Mouse (Mus musculus): ENCODE measurements at regions not wholly inside any gene's neighbourhood (a gene's known extent, or its start where the extent isn't known, plus 50 kb on each side); places are given as distances from the start of the nearest gene placed in this dataset.

DNA sequence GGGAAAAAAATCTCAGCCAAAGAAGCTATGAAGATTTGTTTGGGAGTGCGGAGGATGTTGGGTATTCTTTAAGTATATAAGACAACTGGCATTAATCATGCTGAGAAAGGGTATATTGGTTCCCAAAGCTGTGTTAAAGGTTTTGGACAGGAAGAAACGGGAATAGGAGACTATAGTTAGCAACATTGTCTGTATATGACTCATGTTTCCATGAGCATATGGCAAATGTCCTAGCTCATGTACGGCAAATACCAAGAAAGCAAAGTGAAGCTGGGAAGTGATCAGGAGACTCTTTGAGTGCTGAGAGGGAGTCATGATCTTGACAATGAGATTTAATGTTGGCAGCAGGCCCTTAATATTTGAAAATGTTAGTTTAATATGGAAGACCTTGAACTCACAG, 401.8 kb downstream of the Btg1 start:
- Histone ChIP-seq H3K4me2 (no peak overlapping the region), H3K9me3 (replicated peaks) (no peaks in the 10 kb centered on the region), H3K27me3 (no peaks in the 10 kb centered on the region), H3K4me3 (replicated peaks) (no peak overlapping the region), H3K9ac (no peak overlapping the region), H3K4me1 (replicated peaks) (no peaks in the 10 kb centered on the region), H3K36me3 (replicated peaks) (no peaks in the 10 kb centered on the region), H3K27ac (replicated peaks) (no peak overlapping the region)
- ATAC-seq (ENCODE audit: insufficient read depth) = no peak
- WGBS (ENCODE audit: insufficient replicate concordance) = 59% methylated on average over 3 of the region's 3 CpGs

DNA sequence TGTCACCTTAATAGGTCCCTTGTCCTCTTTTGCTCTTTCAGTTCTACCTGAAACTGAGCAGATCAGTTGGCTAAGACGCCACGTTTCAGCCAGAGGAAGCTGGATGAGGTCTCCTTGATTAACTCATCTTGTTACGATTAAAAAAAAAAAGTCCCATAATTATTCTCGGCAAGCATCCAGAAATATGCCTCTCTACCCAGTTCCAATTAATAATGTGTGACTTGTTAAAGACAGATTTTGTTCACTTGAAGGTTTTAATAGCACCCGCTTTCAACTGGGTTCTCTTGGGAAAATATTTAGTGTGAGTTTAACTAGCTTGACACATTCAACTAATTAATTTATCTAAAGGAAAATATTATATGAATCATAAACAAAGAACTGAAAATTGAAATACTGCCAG, 412.0 kb downstream of the Btg1 start:
- H3K36me3 ChIP-seq (replicated peaks) = no peaks in the 10 kb centered on the region
- no peak for ATAC-seq (ENCODE audit: insufficient read depth)
- no peak overlapping the region for H3K4me3 ChIP-seq (replicated peaks)
- no peak overlapping the region for H3K9ac ChIP-seq
- no peak overlapping the region for H3K4me2 ChIP-seq
- no peak overlapping the region for H3K27ac ChIP-seq (replicated peaks)
- no peaks in the 10 kb centered on the region for H3K4me1 ChIP-seq (replicated peaks)
- no peaks in the 10 kb centered on the region for H3K27me3 ChIP-seq
- no peaks in the 10 kb centered on the region for H3K9me3 ChIP-seq (replicated peaks)
- 71% methylated on average over 5 of the region's 5 CpGs for WGBS (ENCODE audit: insufficient replicate concordance)

DNA sequence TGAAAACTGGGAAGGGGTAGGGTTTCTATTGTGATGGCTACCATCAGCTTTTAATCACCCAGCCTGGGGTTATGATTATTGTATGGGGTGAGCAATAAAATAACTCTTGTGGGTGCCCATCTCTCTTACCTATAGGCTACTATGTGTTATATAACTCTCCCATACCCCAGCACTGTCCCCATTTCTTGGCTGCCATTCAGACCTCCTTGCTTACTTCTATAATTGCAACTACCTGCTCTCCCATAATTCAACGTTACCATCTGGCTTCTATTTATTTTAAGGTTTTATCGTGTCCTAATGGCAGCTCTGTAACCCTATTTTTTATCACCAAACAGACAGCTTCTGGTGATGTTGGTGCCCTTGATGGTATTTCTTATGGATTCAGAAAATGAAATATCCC, 414.2 kb downstream of the Btg1 start:
- Histone ChIP-seq H3K9ac (no peak overlapping the region), H3K4me2 (no peak overlapping the region), H3K36me3 (replicated peaks) (no peaks in the 10 kb centered on the region), H3K4me3 (replicated peaks) (no peak overlapping the region), H3K27me3 (no peaks in the 10 kb centered on the region), H3K9me3 (replicated peaks) (no peaks in the 10 kb centered on the region), H3K27ac (replicated peaks) (no peak overlapping the region), H3K4me1 (replicated peaks) (no peaks in the 10 kb centered on the region)
- WGBS (ENCODE audit: insufficient replicate concordance) = 72% methylated on average over 2 of the region's 2 CpGs
- no peak for ATAC-seq (ENCODE audit: insufficient read depth)

DNA sequence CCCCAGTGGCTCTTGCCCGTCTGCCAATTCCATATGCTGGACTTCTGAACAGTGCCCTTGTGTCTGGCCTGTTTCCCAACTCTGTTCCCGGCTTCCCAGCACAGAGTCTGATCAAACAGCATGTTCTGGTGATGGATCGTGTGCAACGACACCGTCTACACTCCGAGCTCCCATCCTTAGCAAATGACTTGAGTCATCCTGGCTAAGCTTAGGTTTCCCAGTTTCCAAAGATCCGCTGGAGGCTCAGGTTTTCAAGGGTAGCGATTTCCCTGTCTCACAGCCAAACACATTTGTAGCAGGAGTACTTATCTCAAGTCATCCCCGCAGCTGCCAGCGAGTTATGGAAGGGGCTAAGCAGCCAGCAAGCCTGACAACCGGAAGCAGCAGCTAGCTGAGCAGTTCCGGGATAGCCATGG, 418.6 kb downstream of the Btg1 start:
- Histone ChIP-seq H3K27ac (replicated peaks) (no peak overlapping the region), H3K9me3 (replicated peaks) (no peaks in the 10 kb centered on the region), H3K9ac (no peak overlapping the region), H3K4me2 (no peak overlapping the region), H3K27me3 (no peaks in the 10 kb centered on the region), H3K4me1 (replicated peaks) (no peaks in the 10 kb centered on the region), H3K4me3 (replicated peaks) (no peak overlapping the region), H3K36me3 (replicated peaks) (no peaks in the 10 kb centered on the region)
- no peak for ATAC-seq (ENCODE audit: insufficient read depth)
- 58% methylated on average over 12 of the region's 12 CpGs for WGBS (ENCODE audit: insufficient replicate concordance)

DNA sequence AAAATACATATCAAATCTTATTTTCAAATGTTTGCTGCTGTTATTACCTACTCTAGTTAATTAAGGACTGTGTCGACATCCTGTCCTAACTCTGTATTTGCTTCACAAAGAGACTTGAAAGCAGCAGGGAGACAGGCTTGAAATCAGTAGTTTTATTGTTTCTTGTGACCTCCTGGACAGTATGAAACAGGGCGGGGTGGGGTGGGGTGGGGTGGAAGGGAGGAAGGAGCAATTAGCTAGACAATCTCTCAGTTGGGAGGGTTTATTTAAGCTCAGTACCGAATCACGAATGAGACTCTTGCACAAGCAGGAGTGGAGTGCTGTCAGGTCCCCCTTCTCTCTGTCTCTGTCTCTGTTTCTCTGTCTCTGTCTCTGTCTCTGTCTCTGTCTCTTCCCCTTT, 421.2 kb downstream of the Btg1 start:
- Histone ChIP-seq H3K4me1 (replicated peaks) (no peaks in the 10 kb centered on the region), H3K27ac (replicated peaks) (no peak overlapping the region), H3K9me3 (replicated peaks) (no peaks in the 10 kb centered on the region), H3K9ac (no peak overlapping the region), H3K27me3 (no peaks in the 10 kb centered on the region), H3K36me3 (replicated peaks) (no peaks in the 10 kb centered on the region), H3K4me3 (replicated peaks) (no peak overlapping the region), H3K4me2 (no peak overlapping the region)
- ATAC-seq (ENCODE audit: insufficient read depth) = no peak
- 44% methylated on average over 4 of the region's 4 CpGs for WGBS (ENCODE audit: insufficient replicate concordance)

DNA sequence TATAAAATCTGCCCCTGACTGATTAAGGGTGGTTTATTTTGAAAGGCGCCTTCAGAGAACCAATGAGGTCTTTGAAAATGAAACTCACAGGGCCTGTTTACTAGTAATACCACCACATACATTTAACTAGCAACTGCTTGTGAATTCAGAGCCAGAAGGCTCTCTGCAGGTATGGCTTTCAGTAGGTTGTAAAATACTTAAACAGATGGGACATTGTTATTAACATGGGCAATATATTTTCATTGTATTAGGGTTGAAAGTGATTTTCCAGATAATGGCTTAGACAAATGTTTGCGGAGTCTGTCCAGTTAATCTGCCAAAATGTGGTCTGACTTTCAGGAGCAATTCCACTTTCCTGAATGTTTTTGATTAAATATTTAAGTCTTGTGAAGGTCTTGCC, 430.8 kb downstream of the Btg1 start:
- no peaks in the 10 kb centered on the region for H3K4me1 ChIP-seq (replicated peaks)
- no peak for ATAC-seq (ENCODE audit: insufficient read depth)
- H3K36me3 ChIP-seq (replicated peaks) = no peaks in the 10 kb centered on the region
- no peak overlapping the region for H3K4me3 ChIP-seq (replicated peaks)
- 68% methylated on average over 2 of the region's 2 CpGs for WGBS (ENCODE audit: insufficient replicate concordance)
- H3K27ac ChIP-seq (replicated peaks) = no peak overlapping the region
- H3K9me3 ChIP-seq (replicated peaks) = no peaks in the 10 kb centered on the region
- H3K9ac ChIP-seq = no peak overlapping the region
- H3K4me2 ChIP-seq = no peak overlapping the region
- H3K27me3 ChIP-seq = no peaks in the 10 kb centered on the region

DNA sequence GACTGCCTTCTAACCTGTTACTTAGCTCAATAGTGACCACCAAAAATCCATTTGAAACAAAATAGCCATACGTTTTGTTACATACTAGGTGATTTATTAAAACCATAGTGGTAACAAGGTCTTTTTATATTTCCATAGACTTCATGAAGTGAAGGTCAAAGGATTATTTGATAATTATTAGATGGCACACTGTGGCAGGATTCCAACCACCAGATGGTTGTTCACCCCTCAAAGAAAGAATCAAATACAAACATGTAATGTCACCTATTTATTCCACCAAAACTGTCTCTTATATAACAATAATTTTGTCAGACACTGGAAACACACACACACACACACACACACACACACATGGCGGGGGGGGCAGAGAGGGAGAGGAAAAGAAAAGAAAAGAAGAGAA, 431.2 kb downstream of the Btg1 start:
- H3K4me1 ChIP-seq (replicated peaks) = no peaks in the 10 kb centered on the region
- no peaks in the 10 kb centered on the region for H3K36me3 ChIP-seq (replicated peaks)
- 51% methylated on average over 2 of the region's 2 CpGs for WGBS (ENCODE audit: insufficient replicate concordance)
- H3K27me3 ChIP-seq = no peaks in the 10 kb centered on the region
- no peak overlapping the region for H3K4me2 ChIP-seq
- no peak for ATAC-seq (ENCODE audit: insufficient read depth)
- no peak overlapping the region for H3K4me3 ChIP-seq (replicated peaks)
- no peaks in the 10 kb centered on the region for H3K9me3 ChIP-seq (replicated peaks)
- no peak overlapping the region for H3K9ac ChIP-seq
- H3K27ac ChIP-seq (replicated peaks) = no peak overlapping the region

DNA sequence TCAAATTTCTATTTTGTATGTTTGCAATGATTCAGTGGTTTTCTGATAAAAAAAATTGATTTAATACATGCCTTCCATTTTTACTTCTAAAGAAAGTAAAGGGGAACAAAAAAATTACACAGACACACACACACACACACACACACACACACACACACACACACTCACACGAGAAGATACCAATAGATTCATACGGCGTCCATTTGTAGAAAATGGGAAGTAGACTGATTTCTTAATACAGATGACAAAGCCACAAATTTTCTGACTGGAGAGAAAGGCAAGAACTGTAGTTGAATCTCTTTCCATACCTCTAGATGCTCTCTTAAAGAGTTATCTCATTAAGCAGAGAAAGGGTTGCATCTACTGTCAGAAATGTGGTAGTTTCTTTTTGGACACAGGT, 424.9 kb upstream of the Dcn start:
- no peak overlapping the region for H3K9ac ChIP-seq
- H3K4me3 ChIP-seq (replicated peaks) = no peak overlapping the region
- no peaks in the 10 kb centered on the region for H3K27me3 ChIP-seq
- no peak overlapping the region for H3K4me2 ChIP-seq
- no peak for ATAC-seq (ENCODE audit: insufficient read depth)
- WGBS (ENCODE audit: insufficient replicate concordance) = 43% methylated on average over 3 of the region's 3 CpGs
- H3K27ac ChIP-seq (replicated peaks) = no peak overlapping the region
- no peaks in the 10 kb centered on the region for H3K4me1 ChIP-seq (replicated peaks)
- H3K36me3 ChIP-seq (replicated peaks) = no peaks in the 10 kb centered on the region
- no peaks in the 10 kb centered on the region for H3K9me3 ChIP-seq (replicated peaks)

DNA sequence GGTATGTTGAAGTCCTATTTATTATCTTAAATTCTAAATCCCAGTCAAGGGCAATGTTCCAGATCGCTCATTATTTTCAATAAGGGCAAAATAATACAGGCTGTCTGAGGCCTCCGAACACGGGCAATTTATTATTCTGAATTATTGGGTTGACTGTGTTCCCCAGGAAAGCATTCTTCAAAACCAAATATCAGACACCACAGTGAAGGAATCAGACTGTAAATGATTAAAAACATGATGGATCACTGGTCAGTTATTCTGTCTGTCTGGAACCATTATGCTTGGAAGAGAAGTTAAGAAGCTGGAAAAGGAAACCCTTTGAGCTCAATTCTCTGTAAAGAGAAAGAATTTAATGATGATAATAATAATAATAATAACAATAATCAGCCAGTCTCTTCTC, 417.4 kb upstream of the Dcn start:
- Histone ChIP-seq H3K4me2 (no peak overlapping the region), H3K9ac (no peak overlapping the region), H3K4me3 (replicated peaks) (no peak overlapping the region), H3K4me1 (replicated peaks) (no peaks in the 10 kb centered on the region), H3K9me3 (replicated peaks) (no peaks in the 10 kb centered on the region), H3K36me3 (replicated peaks) (no peaks in the 10 kb centered on the region), H3K27ac (replicated peaks) (no peak overlapping the region), H3K27me3 (no peaks in the 10 kb centered on the region)
- WGBS (ENCODE audit: insufficient replicate concordance) = 70% methylated on average over 3 of the region's 3 CpGs
- ATAC-seq (ENCODE audit: insufficient read depth) = no peak

DNA sequence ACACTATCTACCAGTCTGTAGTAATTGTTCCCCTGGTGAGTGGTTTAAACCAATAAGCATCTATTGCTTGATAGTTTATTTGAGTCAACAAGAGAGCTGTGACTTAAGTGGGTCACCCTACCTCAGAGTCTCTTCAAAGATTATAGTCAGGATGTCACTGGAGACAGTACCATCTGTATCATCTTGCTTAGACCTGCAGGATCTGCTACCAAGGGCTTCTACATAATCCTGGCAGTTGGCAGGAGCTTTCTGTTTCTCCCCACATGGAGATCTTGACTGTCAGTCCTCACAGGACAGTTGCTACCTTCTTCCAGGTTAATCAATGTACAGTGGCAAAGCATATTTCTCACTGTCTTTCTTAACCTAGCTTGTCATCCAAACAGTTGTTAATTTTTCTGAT, 414.9 kb upstream of the Dcn start:
- Histone ChIP-seq H3K9ac (no peak overlapping the region), H3K9me3 (replicated peaks) (no peaks in the 10 kb centered on the region), H3K27ac (replicated peaks) (no peak overlapping the region), H3K4me1 (replicated peaks) (no peaks in the 10 kb centered on the region), H3K4me3 (replicated peaks) (no peak overlapping the region), H3K36me3 (replicated peaks) (no peaks in the 10 kb centered on the region), H3K27me3 (no peaks in the 10 kb centered on the region), H3K4me2 (no peak overlapping the region)
- ATAC-seq (ENCODE audit: insufficient read depth) = no peak

DNA sequence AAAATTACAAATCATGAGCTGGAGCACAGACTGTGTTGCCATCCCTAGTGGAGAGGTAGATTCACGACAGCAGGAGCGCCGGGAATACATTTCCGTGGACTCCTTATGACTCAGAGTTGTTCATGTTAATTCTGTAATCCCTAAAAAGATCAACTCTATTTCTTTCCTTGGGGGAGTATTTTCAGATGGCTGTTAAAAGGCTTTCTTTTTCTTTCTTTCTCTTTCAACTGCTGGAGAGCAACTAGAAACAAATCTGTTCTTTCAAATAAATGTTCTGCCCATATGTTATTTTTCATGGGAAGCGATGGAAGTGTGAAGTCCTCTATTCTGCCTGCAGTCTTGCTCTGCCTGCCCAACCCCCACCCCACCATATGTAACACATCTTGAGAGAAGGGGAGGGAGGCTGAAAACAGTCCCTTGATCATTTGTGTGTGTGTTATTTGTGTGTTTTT, 401.4 kb upstream of the Dcn start:
- ATAC-seq (ENCODE audit: insufficient read depth) = no peak
- Histone ChIP-seq H3K27me3 (no peaks in the 10 kb centered on the region), H3K27ac (replicated peaks) (no peak overlapping the region), H3K36me3 (replicated peaks) (no peaks in the 10 kb centered on the region), H3K9me3 (replicated peaks) (no peaks in the 10 kb centered on the region), H3K4me2 (no peak overlapping the region), H3K9ac (no peak overlapping the region), H3K4me1 (replicated peaks) (no peaks in the 10 kb centered on the region), H3K4me3 (replicated peaks) (no peak overlapping the region)
- WGBS (ENCODE audit: insufficient replicate concordance) = 62% methylated on average over 5 of the region's 5 CpGs

DNA sequence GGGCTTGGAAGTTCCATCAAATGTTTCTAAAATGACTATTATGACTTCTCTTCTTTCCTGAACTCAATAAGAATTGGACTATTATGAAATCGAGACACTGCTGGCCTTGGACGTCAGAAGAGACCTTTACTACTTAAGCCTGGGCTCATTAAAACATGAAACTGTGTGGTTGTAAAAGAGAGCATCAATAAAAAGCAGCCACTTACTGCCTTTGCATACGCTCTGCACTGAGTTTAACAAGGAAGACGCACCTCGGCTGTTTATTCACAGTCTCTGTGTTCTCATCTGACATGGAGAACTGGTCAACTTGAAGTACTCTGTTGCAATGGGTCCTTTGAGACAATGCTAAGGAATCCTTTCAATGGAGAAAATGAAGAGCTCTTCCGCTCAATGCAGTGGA, 399.8 kb upstream of the Dcn start:
- H3K4me3 ChIP-seq (replicated peaks) = no peak overlapping the region
- H3K9ac ChIP-seq = no peak overlapping the region
- 78% methylated on average over 6 of the region's 6 CpGs for WGBS (ENCODE audit: insufficient replicate concordance)
- ATAC-seq (ENCODE audit: insufficient read depth) = no peak
- H3K4me1 ChIP-seq (replicated peaks) = no peaks in the 10 kb centered on the region
- H3K9me3 ChIP-seq (replicated peaks) = no peaks in the 10 kb centered on the region
- H3K27ac ChIP-seq (replicated peaks) = no peak overlapping the region
- H3K36me3 ChIP-seq (replicated peaks) = no peaks in the 10 kb centered on the region
- H3K27me3 ChIP-seq = no peaks in the 10 kb centered on the region
- no peak overlapping the region for H3K4me2 ChIP-seq
